Mouse (Mus musculus): ENCODE results near the gene Pnpla2. TPM values are rescaled to one million over a fixed set of nuclear protein-coding genes. Genes with fewer than 3 reads are reported as not detected.

The Pnpla2 gene
- polyA plus RNA-seq, 1 experiment from 2014 or later = 68.0 TPM

DNA sequence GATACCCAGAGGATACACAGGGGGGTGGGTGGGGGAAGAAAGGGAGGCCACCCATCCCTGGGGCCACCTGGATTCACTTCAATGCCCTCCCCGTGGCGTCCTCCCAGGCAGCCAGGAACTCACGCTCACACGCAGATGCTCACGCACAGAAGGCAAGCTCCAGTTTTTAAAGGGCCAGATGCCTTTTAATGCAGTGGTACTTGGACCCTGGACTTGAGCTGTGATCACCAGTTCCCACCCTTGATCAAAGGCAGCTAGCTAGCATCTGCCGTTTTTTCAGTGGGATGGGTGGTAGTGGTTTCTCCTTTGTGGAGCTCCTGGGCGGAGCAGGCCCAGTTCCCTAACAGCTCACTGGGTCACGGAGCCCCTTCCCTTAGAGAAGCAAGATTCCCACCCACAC lies 20.5 kb upstream of the Pnpla2 start:
- 14% methylated on average over 8 of the region's 8 CpGs for WGBS
- Histone ChIP-seq H3K27me3 (ENCODE audit: insufficient read depth, low read length) (no peaks in the 10 kb centered on the region), H3K9me3 (replicated peaks; ENCODE audit: low read length) (no peaks in the 10 kb centered on the region), H3K27ac (0 out of 2 replicates have a peak overlapping the region, but pooled peaks have one; percentile 13), H3K4me3 (replicated peaks; ENCODE audit: low read depth, low read length) (peak overlapping the region; percentile 34), H3K9ac (ENCODE audit: low read depth, low read length) (peak overlapping the region; percentile 46), H3K4me2 (ENCODE audit: low read length) (peak overlapping the region; percentile 51), H3K36me3 (ENCODE audit: insufficient read depth, low read length) (peaks cover 28% of the 10 kb centered on the region), H3K4me1 (replicated peaks; ENCODE audit: insufficient read depth, low read length) (peaks cover 21% of the 10 kb centered on the region)
- no peak for TF ChIP-seq CTCF (IDR thresholded peaks at IDR 0.05; ENCODE audit: low read depth)
- ATAC-seq (replicated peaks; ENCODE audit: low FRiP score, low read depth) (no peak), DNase-seq (ENCODE audit: low spot score) (peak; percentile 65)

DNA sequence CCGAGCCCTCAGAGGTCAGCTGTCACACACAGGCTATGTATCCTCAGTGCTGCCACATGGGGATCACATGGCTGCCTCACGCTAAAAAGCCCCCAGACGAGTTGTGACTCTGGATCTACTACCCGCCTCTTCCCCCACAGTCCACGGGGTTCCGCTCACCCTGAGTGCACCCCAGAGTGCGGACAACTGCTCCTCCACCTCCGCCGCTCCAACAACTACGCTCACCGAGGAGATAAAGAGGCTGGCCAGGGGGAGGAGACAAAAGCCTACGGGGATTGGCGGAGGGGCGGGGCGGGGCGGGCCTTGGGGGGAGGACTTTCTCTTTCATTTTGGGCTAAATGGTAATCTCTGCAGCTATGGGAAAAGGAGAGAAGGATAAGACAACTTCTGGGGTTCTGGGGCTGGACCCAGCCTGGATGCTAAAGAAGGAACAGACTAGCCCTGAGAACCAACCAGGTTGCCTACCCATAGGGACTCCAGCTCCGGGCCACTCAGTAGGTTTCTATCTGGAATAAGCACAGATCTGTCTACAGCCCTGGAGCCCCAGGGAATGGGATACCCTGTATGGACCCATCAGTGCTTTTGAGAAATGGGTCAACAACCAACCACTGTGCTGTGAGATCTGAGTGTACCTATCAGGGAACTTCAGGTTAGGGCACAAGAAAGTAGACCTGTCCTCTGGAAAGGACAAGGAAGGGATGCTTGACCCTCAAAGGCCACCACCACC lies 19.7 kb upstream of the Pnpla2 start:
- Histone ChIP-seq H3K4me1 (replicated peaks; ENCODE audit: insufficient read depth, low read length) (peaks cover 21% of the 10 kb centered on the region), H3K27ac (0 out of 2 replicates have a peak overlapping the region, but pooled peaks have one; percentile 13), H3K4me3 (replicated peaks; ENCODE audit: low read depth, low read length) (peak overlapping the region; percentile 34), H3K9ac (ENCODE audit: low read depth, low read length) (no peak overlapping the region), H3K27me3 (ENCODE audit: insufficient read depth, low read length) (no peaks in the 10 kb centered on the region), H3K36me3 (ENCODE audit: insufficient read depth, low read length) (peaks cover 28% of the 10 kb centered on the region), H3K9me3 (replicated peaks; ENCODE audit: low read length) (no peaks in the 10 kb centered on the region), H3K4me2 (ENCODE audit: low read length) (peak overlapping the region; percentile 51)
- ATAC-seq (replicated peaks; ENCODE audit: low FRiP score, low read depth) (no peak), DNase-seq (ENCODE audit: low spot score) (peak; percentile 80)
- TF ChIP-seq CTCF (IDR thresholded peaks at IDR 0.05; ENCODE audit: low read depth) = no peak; the same call in 1 of the 2 replicates
- 5% methylated on average over 17 of the region's 17 CpGs for WGBS

DNA sequence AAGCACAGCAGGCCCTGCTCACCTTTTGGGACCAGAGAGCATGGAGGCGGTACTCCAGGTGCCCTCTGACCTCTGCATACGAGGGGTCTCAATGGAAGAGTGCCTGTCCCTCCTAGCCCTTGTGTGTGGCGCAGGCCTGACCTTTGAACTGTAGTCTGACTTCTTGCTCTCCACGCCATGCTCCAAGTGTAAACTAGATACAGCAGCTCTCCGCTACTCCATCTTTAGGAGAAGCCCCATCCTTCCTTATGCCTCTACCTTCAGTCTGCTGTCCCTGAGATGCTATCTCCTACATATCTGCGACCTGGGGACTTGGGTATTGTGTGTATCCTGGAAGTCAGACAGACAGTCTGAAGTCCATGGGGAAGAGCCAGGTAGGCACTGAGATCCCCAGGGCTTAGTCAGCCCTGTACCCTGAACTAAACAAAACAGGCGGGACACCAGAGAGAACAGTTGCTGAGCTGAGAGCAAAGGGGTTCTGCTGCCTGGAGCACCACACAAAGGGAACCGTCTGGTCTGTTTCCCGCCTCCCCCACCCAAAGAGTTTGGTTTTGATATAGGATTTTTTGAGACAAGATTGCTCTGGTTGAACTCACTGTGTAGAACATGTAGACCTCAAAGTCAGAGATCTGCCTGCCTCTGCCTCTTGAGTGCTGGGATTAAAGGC lies 19.0 kb upstream of the Pnpla2 start:
- no peak for TF ChIP-seq CTCF (IDR thresholded peaks at IDR 0.05; ENCODE audit: low read depth)
- peak overlapping the region; percentile 51; the same call in 1 of the 2 replicates for H3K4me2 ChIP-seq (ENCODE audit: low read length)
- peak overlapping the region; percentile 34; the same call in 1 of the 2 replicates for H3K4me3 ChIP-seq (replicated peaks; ENCODE audit: low read depth, low read length)

DNA sequence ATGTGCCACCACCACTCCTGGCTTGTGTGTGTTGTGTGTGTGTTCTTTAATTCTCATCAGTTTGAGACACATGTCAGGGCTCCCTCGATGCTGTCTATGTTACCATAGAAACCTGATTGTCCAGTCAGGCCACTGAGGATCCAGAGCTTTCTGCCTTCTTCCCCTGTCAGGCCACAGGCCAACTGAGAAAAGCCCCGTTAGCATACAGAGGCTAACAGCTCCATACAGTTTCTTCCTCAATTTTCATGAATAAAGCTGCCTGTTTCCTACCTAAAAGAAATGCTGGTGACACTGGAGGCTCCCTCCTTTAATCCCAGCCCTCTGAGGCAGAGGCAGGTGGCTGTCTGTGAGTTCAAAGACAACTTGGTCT lies 18.5 kb upstream of the Pnpla2 start:
- peak overlapping the region; percentile 54 for H3K9ac ChIP-seq (ENCODE audit: low read depth, low read length)
- no peak for TF ChIP-seq CTCF (IDR thresholded peaks at IDR 0.05; ENCODE audit: low read depth)
- H3K9me3 ChIP-seq (replicated peaks; ENCODE audit: low read length) = no peaks in the 10 kb centered on the region
- ATAC-seq (replicated peaks; ENCODE audit: low FRiP score, low read depth) (no peak), DNase-seq (ENCODE audit: low spot score) (no peak)
- H3K4me2 ChIP-seq (ENCODE audit: low read length) = peak overlapping the region; percentile 87
- H3K4me3 ChIP-seq (replicated peaks; ENCODE audit: low read depth, low read length) = peak overlapping the region; percentile 48; the same call in 1 of the 2 replicates
- peaks cover 23% of the 10 kb centered on the region for H3K4me1 ChIP-seq (replicated peaks; ENCODE audit: insufficient read depth, low read length)
- no peak overlapping the region for H3K27ac ChIP-seq
- 62% methylated on average over 2 of the region's 2 CpGs for WGBS
- H3K27me3 ChIP-seq (ENCODE audit: insufficient read depth, low read length) = no peaks in the 10 kb centered on the region
- peaks cover 19% of the 10 kb centered on the region for H3K36me3 ChIP-seq (ENCODE audit: insufficient read depth, low read length)

More for the DNA sequence above, 19.0 kb upstream of the Pnpla2 start:
- DNase-seq (ENCODE audit: low spot score) = no peak
- no peak overlapping the region for H3K9ac ChIP-seq (ENCODE audit: low read depth, low read length)
- WGBS = 84% methylated on average over 9 of the region's 9 CpGs
- no peaks in the 10 kb centered on the region for H3K9me3 ChIP-seq (replicated peaks; ENCODE audit: low read length)
- no peak overlapping the region for H3K27ac ChIP-seq
- no peaks in the 10 kb centered on the region for H3K27me3 ChIP-seq (ENCODE audit: insufficient read depth, low read length)
- no peak for ATAC-seq (replicated peaks; ENCODE audit: low FRiP score, low read depth)
- H3K36me3 ChIP-seq (ENCODE audit: insufficient read depth, low read length) = peaks cover 23% of the 10 kb centered on the region
- H3K4me1 ChIP-seq (replicated peaks; ENCODE audit: insufficient read depth, low read length) = peaks cover 23% of the 10 kb centered on the region

DNA sequence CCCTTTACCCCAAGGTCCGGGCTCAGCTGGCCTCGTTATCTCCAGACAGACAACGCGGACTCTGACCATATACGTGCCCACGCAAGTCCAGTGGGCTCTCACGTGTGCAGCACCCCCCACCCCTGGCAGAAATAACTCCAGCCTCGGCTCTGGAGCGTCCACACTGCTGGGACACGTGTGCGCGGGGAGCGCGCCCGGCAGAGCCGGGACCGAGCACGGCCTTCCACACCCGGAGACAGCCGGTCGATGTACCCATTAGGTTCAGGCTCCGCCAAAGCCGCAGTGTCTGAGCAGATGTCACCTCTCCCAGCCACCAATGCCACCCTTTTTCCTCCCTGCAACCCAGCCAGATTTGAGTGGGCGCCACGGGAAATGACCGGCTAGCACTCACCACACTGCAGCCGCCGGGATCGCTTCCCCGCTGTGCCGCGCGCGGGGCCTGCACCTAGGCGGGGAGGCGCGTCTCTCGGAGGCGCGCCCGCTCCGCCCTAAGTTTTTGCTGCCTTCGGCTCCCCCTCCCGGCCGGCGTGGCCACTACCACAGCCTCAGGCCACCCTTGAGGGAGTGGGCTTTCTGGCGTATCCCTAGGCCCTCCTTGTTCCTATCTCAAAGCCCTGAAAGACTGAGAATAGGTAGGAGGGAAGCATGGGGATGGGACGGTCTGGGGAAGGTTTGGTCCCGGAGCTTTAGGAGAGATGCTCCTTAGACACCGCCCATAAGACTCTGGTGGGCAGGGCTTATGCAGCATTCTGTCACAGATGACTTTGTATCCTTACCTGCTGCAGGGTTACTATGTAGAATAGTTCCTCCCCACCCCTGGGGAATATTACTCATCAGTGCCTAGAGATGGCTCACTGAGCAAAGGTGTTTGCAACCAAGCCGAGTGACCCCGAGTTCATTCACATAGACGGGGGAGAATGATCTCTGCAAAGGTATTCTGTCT lies 17.5 kb upstream of the Pnpla2 start, which contains the start of gene Slc25a22:
Slc25a22 (minus strand) TSS at position 715 of the 943 bp plus-strand sequence.
- ATAC-seq (replicated peaks; ENCODE audit: low FRiP score, low read depth) (peak; percentile 81), DNase-seq (ENCODE audit: low spot score) (peak; percentile 91)
- H3K27ac ChIP-seq = no peak within 1 kb of the TSS
- H3K4me3 ChIP-seq (replicated peaks; ENCODE audit: low read depth, low read length) = peak within 1 kb of the TSS; percentile 48
- H3K27me3 ChIP-seq (ENCODE audit: insufficient read depth, low read length) = no peaks in the 10 kb centered on the region
- WGBS = 5% methylated on average over 53 of the region's 53 CpGs
- H3K36me3 ChIP-seq (ENCODE audit: insufficient read depth, low read length) = peaks cover 9% of the 10 kb centered on the region; the same call in 1 of the 2 replicates
- peaks cover 23% of the 10 kb centered on the region for H3K4me1 ChIP-seq (replicated peaks; ENCODE audit: insufficient read depth, low read length)
- H3K9me3 ChIP-seq (replicated peaks; ENCODE audit: low read length) = no peaks in the 10 kb centered on the region
- peak within 1 kb of the TSS; percentile 87 for H3K4me2 ChIP-seq (ENCODE audit: low read length)
- H3K9ac ChIP-seq (ENCODE audit: low read depth, low read length) = peak within 1 kb of the TSS; percentile 54
- peak; percentile 77 for TF ChIP-seq CTCF (IDR thresholded peaks at IDR 0.05; ENCODE audit: low read depth)

All from kidney, postnatal 0 days (tissue).